Mouse (Mus musculus): ENCODE data around the gene Igf1r.

GRCm38 (mm10) chr7:68069324-68069723, 116.7 kb downstream of the Igf1r start:
- TF ChIP-seq ZC3H11A (IDR thresholded peaks at IDR 0.05; ENCODE audit: borderline replicate concordance, low read depth, low read length) (no peak), ZNF384 (IDR thresholded peaks at IDR 0.05; ENCODE audit: low read depth, low read length) (no peak), HCFC1 (IDR thresholded peaks at IDR 0.05; ENCODE audit: borderline replicate concordance, insufficient read depth, low read length) (no peak), CHD2 (IDR thresholded peaks at IDR 0.05; ENCODE audit: low read depth, low read length) (no peak), MAFK (IDR thresholded peaks at IDR 0.05; ENCODE audit: insufficient read depth, low read depth, low read length) (no peak)
